Mouse (Mus musculus): ENCODE results near the gene Tspan31.
"Not testable (repeated sequence)": the region's sequence is repeated elsewhere in the genome, so short reads cannot be mapped to it uniquely, and the experiment has no call there.

The Tspan31 gene

GRCm38 (mm10) chr10:127083915-127084306 is 13.8 kb upstream of the Tspan31 start:
- no peak for DNase-seq (ENCODE audit: low spot score in 2 of 2)

DNA sequence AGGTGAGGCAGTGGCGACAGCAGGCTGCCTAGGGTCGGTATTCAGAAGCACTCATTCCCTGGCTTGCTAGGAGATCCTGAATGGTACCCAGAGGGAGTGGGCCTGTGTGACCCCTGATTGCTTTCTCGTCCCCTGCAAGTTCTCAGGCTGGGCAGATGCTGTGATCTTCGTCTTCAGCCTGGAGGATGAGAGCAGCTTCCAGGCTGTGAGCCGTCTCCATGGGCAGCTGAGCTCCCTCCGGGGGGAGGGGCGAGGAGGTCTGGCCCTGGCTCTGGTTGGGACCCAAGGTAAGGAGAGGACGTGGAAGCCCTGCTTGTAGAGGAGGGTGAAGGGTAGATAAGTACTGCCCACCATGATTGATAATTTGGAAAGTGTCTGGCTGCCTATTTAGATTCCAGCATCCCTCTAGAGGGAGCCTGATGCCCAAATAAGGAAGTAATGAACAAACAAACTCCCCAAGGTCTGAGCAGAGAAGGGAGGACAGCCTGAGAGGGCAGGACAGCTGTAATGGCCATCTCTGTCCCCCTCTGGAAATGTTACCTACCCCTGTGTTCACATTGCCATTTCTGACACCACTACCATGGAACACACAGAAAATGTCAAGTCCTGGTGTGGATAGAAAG is 13.3 kb upstream of the Tspan31 start:
- no peak for DNase-seq (ENCODE audit: low spot score in 2 of 2)

GRCm38 (mm10) chr10:127081996-127082620 is 12.0 kb upstream of the Tspan31 start:
- DNase-seq (ENCODE audit: low spot score in 2 of 2), result no peak

- DNase-seq (ENCODE audit: low spot score in 2 of 2), result no peak
These were observed 11.1 kb upstream of the Tspan31 start for GRCm38 (mm10) chr10:127080901-127081780.

DNA sequence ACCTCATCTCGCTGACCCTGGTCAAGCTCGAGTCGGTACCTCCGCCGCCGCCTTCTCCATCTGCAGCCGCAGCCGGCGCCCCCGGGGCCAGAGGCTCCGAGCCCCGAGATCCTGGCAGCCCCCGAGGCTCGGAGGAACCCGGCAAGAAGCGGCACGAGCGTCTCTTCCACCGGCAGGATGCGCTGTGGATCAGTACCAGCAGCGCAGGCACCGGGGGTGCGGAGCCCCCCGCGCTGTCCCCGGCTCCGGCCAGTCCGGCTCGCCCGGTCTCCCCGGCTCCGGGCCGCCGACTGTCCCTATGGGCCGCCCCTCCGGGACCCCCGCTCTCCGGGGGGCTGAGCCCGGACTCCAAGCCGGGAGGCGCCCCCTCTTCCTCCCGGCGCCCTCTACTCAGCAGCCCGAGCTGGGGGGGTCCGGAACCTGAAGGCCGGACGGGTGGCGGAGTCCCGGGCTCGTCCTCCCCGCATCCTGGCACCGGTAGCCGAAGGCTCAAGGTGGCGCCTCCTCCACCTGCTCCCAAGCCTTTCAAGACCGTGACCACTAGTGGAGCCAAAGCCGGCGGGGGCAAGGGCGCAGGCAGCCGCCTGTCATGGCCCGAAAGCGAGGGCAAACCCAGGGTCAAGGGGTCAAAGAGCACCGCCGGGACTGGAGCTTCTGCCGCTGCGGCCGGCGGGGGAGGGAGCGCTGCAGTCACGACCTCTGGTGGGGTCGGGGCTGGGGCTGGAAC is 9.8 kb upstream of the Tspan31 start:
- DNase-seq (ENCODE audit: low spot score in 2 of 2), result no peak

GRCm38 (mm10) chr10:127078677-127079575 is 8.9 kb upstream of the Tspan31 start:
- no peak for DNase-seq (ENCODE audit: low spot score in 2 of 2)

GRCm38 (mm10) chr10:127078001-127078676 is 8.1 kb upstream of the Tspan31 start:
- DNase-seq (ENCODE audit: low spot score in 2 of 2), result no peak

GRCm38 (mm10) chr10:127077515-127077914 is 7.5 kb upstream of the Tspan31 start:
- no peak for DNase-seq (ENCODE audit: low spot score in 2 of 2)

GRCm38 (mm10) chr10:127076082-127076481 is 6.0 kb upstream of the Tspan31 start:
- no peak for DNase-seq (ENCODE audit: low spot score in 2 of 2)

GRCm38 (mm10) chr10:127075651-127076050 is 5.6 kb upstream of the Tspan31 start:
- DNase-seq (ENCODE audit: low spot score in 2 of 2), result no peak

DNA sequence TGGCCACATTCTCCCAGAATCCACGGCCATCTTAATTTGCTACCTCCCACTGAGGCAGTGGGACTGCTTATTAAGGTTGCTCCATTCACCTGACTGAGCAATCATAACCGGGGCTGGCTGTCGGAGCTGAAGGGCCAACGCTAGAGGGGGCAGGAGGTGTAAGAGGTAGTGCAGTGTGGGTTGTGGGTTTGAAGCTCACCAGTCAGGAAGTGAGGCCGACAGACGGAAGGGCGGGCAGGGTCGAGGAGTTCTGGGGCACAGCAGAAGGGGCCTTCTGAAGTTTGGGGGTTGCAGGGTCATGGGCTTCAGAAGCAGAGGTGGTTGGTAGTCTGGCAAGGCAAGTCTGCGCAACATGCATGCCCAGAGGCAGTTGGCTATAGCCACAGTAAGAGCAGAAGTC is 5.0 kb upstream of the Tspan31 start, which contains the start of gene Agap2:
Gene Agap2, plus strand, starts transcription at position 205 of the 400 bp plus-strand sequence.
- peak; percentile 58 to 63 for DNase-seq (ENCODE audit: low spot score in 2 of 2)

- DNase-seq (ENCODE audit: low spot score in 2 of 2), result no peak
These were observed 3.9 kb upstream of the Tspan31 start for GRCm38 (mm10) chr10:127073981-127074380.

- DNase-seq (ENCODE audit: low spot score in 2 of 2), result not testable (repeated sequence)
These were observed 2.9 kb upstream of the Tspan31 start for GRCm38 (mm10) chr10:127072969-127073368.

GRCm38 (mm10) chr10:127072270-127072669 is 2.2 kb upstream of the Tspan31 start:
- DNase-seq (ENCODE audit: low spot score in 2 of 2), result not testable (repeated sequence)

DNA sequence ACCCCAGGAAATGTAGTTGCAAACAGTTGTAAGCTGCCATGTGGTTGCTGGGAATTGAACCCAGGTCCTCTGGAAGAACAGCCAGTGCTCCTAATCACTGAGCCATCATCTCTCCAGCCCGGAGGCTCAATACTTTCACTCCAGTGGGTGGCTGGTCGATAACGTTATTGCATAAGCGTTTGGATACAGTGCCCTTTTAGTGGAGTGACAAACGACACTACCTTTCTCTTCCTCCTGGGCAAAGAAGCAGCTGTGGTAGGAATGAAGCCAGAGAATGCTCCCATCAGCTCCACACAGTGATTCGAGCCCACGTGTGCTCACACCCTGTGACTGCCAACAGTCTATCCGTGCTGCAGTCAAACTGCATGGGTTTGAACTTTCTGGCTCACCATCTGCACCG is 1.1 kb upstream of the Tspan31 start:
- no peak for DNase-seq (ENCODE audit: low spot score in 2 of 2)

- DNase-seq (ENCODE audit: low spot score in 2 of 2), result no peak
These were observed 529 bp downstream of the Tspan31 start for GRCm38 (mm10) chr10:127069281-127070189.

DNA sequence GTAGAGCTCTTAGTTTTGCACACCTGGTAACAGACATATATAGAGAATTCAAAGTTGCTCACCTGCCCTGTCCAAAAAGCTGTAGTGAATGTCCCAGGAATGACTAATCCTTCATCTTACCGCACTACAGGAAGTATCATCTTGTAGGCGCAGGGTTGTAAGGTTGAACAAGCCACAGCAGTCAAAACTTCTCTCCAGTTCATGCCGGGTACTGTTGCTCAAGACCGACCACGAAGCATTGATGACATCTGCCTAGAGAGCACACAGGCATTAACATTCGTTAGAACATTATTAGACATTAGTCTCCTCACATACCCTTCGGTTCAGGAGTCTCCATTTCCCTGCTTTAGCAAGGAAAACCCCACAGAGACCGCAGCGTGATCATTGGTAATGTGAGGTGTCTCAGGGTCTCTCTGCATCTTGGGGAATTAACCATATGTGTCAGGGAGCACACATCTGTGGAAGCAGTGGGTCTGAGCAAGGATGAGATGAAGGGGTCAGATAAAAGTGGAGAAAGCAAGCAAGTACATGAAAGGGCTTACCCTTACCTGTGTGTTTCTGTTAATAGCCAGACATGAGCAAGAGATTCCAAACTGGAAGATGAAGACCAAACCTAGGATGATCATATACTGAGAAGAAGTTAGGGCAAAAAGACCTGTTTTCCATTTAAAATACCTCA is 1.6 kb downstream of the Tspan31 start:
- no peak for DNase-seq (ENCODE audit: low spot score in 2 of 2)

DNA sequence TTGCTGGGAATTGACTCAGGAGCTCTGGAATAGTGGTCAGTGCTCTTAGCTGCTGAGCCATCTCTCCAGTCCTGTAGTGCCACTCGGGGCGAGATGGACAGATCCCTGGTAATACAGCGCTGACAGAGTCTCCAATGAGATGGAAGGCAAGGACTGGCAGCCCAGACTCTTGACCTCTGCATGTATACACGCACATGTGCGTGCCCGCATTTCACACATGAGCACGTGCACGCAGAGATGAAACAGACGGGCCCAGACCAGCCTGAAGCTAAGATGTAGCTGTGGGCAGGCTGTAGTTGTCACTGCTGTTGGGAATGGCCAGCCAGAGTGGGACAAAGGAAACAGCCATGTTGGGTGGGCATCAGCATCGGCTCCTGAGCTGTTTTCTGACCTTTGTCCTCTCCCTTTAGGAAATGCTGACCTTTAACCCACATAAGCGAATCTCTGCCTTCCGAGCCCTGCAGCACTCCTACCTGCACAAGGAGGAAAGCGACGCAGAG is 3.5 kb downstream of the Tspan31 start:
- no peak for DNase-seq (ENCODE audit: low spot score in 2 of 2)

All from spleen, postnatal 14 days (tissue).